Mouse (Mus musculus): ENCODE measurements around the gene Grm4. TPM values are rescaled to one million over a fixed set of nuclear protein-coding genes. Genes with fewer than 3 reads are reported as not detected.

The Grm4 gene
- total and polyA plus RNA-seq, 3 experiments, result not detected

GRCm38 (mm10) chr17:27433179-27433680 is 88.0 kb downstream of the Grm4 start:
- no peak for DNase-seq (ENCODE audit: extremely low read depth)
- H3K9me3 ChIP-seq (replicated peaks; ENCODE audit: low read length), result peaks cover 13% of the 10 kb centered on the region
- H3K27ac ChIP-seq (ENCODE audit: insufficient read depth, low read depth), result no peak overlapping the region
- no peaks in the 10 kb centered on the region for H3K4me1 ChIP-seq (ENCODE audit: control insufficient read depth in 1 of 2, insufficient read depth in 2 of 2)
- TF ChIP-seq ZKSCAN1 (IDR thresholded peaks at IDR 0.05; ENCODE audit: borderline replicate concordance, low read depth, low read length) (no peak), UBTF (IDR thresholded peaks at IDR 0.05; ENCODE audit: low read depth, low read length) (no peak), USF1 (IDR thresholded peaks at IDR 0.05; ENCODE audit: low read depth, low read length) (no peak), RAD21 (IDR thresholded peaks at IDR 0.05; ENCODE audit: low read depth, low read length) (no peak), TBP (conservative IDR thresholded peaks at IDR 0.05; ENCODE audit: low read depth, low read length) (no peak), EP300 (IDR thresholded peaks at IDR 0.05; ENCODE audit: low read length) (no peak), MAX (IDR thresholded peaks at IDR 0.05; ENCODE audit: low read length) (no peak), USF2 (conservative IDR thresholded peaks at IDR 0.05; ENCODE audit: low read depth, low read length) (no peak), ZNF384 (IDR thresholded peaks at IDR 0.05; ENCODE audit: low read depth, low read length) (no peak), POLR2A (IDR thresholded peaks at IDR 0.05; ENCODE audit: low read depth, low read length) (no peak), CHD1 (IDR thresholded peaks at IDR 0.05; ENCODE audit: low read depth, low read length) (no peak), ZMIZ1 (IDR thresholded peaks at IDR 0.05; ENCODE audit: low read depth, low read length) (no peak), HCFC1 (IDR thresholded peaks at IDR 0.05; ENCODE audit: low read depth, low read length) (no peak), JUND (conservative IDR thresholded peaks at IDR 0.05; ENCODE audit: low read depth, low read length) (no peak), NRF1 (IDR thresholded peaks at IDR 0.05; ENCODE audit: low read depth, low read length) (no peak), PAX5 (IDR thresholded peaks at IDR 0.05; ENCODE audit: low read length) (no peak), SIN3A (IDR thresholded peaks at IDR 0.05; ENCODE audit: low read length) (no peak), CTCF (conservative IDR thresholded peaks at IDR 0.05 in 1 of 2, IDR thresholded peaks at IDR 0.05 in 1 of 2; ENCODE audit: low read depth in 2 of 2, low read length in 2 of 2) (no peak), ELF1 (IDR thresholded peaks at IDR 0.05; ENCODE audit: low read depth, low read length) (no peak), MEF2A (IDR thresholded peaks at IDR 0.05; ENCODE audit: borderline replicate concordance, low read depth, low read length) (no peak)
- H3K27me3 ChIP-seq (replicated peaks), result peaks cover 90% of the 10 kb centered on the region
- no peak overlapping the region for H3K9ac ChIP-seq (ENCODE audit: insufficient read depth, low read depth)
- H3K4me3 ChIP-seq (replicated peaks in 1 of 3; ENCODE audit: low read depth in 2 of 3, low read length in 2 of 3, poor library complexity in 1 of 3), result no peak overlapping the region
- in situ Hi-C loops (cut with MboI; ENCODE audit: low pct_ligation_motif_present, low pct_unique_long_range_greater_than_20kb, low sequenced_read_pairs), result no loop called here
- no peak overlapping the region for H3K4me2 ChIP-seq (ENCODE audit: insufficient read depth, low read depth, poor library complexity, severe bottlenecking)
- dilution Hi-C loops (cut with MboI; ENCODE audit: extremely low pct_ligation_motif_present, extremely low pct_unique_long_range_greater_than_20kb, low sequenced_read_pairs), result no loop called here
- H3K79me2 ChIP-seq (replicated peaks; ENCODE audit: control insufficient read depth, extremely low read depth, insufficient read depth, poor library complexity, severe bottlenecking), result no peaks in the 10 kb centered on the region
- H3K36me3 ChIP-seq (replicated peaks in 1 of 2; ENCODE audit: control insufficient read depth in 1 of 2, insufficient read depth in 1 of 2, low read length in 1 of 2), result no peaks in the 10 kb centered on the region

DNA sequence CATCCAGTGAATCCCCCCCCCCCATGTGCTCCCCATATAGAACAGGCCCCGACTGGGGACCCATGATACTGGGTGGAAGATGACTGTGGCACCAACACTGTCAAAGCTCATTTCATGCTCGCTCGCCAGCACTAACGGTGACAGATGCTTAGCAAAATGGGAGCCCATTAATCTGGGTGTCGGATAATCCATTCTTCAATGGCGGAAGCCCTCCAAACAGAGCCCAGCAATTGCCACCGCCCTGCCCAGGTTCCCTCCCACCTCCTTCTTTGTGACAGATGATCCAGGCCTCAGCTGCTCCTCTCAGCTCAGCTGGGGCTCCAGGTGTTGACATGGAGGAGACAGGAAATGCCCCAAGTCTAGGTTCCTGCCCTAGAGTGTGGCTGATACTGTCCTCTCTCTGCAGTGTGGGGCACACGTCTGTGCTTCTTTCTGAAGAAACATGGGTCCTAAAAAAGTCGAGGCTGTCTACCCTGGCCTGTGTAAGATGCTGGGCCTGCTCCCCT is 89.0 kb downstream of the Grm4 start:
- TF ChIP-seq GABPA (IDR thresholded peaks at IDR 0.05; ENCODE audit: insufficient replicate concordance, low read depth, low read length) (no peak), MYC (IDR thresholded peaks at IDR 0.05; ENCODE audit: low read depth, low read length) (no peak), TCF12 (IDR thresholded peaks at IDR 0.05; ENCODE audit: low read depth, low read length) (no peak), HCFC1 (IDR thresholded peaks at IDR 0.05; ENCODE audit: low read depth, low read length) (no peak), USF2 (conservative IDR thresholded peaks at IDR 0.05; ENCODE audit: low read depth, low read length) (no peak), ELF1 (IDR thresholded peaks at IDR 0.05; ENCODE audit: low read depth, low read length) (no peak), EP300 (IDR thresholded peaks at IDR 0.05; ENCODE audit: low read length) (no peak), POLR2AphosphoS2 (IDR thresholded peaks at IDR 0.05; ENCODE audit: low read depth, low read length) (no peak), MAFK (IDR thresholded peaks at IDR 0.05; ENCODE audit: insufficient replicate concordance, low read length) (no peak), POLR2A (IDR thresholded peaks at IDR 0.05; ENCODE audit: low read depth, low read length) (no peak), MAZ (IDR thresholded peaks at IDR 0.05; ENCODE audit: low read depth, low read length) (no peak), CTCF (conservative IDR thresholded peaks at IDR 0.05 in 1 of 2, IDR thresholded peaks at IDR 0.05 in 1 of 2; ENCODE audit: low read depth in 2 of 2, low read length in 2 of 2) (no peak)
- in situ Hi-C loops (cut with MboI; ENCODE audit: low pct_ligation_motif_present, low pct_unique_long_range_greater_than_20kb, low sequenced_read_pairs), result no loop called here
- dilution Hi-C loops (cut with MboI; ENCODE audit: extremely low pct_ligation_motif_present, extremely low pct_unique_long_range_greater_than_20kb, low sequenced_read_pairs), result no loop called here
- no peak overlapping the region for H3K9ac ChIP-seq (ENCODE audit: insufficient read depth, low read depth)
- no peaks in the 10 kb centered on the region for H3K4me1 ChIP-seq (ENCODE audit: control insufficient read depth in 1 of 2, insufficient read depth in 2 of 2)
- H3K79me2 ChIP-seq (replicated peaks; ENCODE audit: control insufficient read depth, extremely low read depth, insufficient read depth, poor library complexity, severe bottlenecking), result no peaks in the 10 kb centered on the region
- H3K27ac ChIP-seq (ENCODE audit: insufficient read depth, low read depth), result no peak overlapping the region
- H3K4me2 ChIP-seq (ENCODE audit: insufficient read depth, low read depth, poor library complexity, severe bottlenecking), result no peak overlapping the region
- no peaks in the 10 kb centered on the region for H3K36me3 ChIP-seq (replicated peaks in 1 of 2; ENCODE audit: control insufficient read depth in 1 of 2, insufficient read depth in 1 of 2, low read length in 1 of 2)
- no peak overlapping the region for H3K4me3 ChIP-seq (replicated peaks in 1 of 3; ENCODE audit: low read depth in 2 of 3, low read length in 2 of 3, poor library complexity in 1 of 3)
- DNase-seq (ENCODE audit: extremely low read depth), result no peak
- peaks cover 87% of the 10 kb centered on the region for H3K27me3 ChIP-seq (replicated peaks)
- peaks cover 21% of the 10 kb centered on the region for H3K9me3 ChIP-seq (replicated peaks; ENCODE audit: low read length)

All from CH12.LX (cell line).